Mouse (Mus musculus) forebrain, embryonic 12.5 days (tissue): ENCODE results near the gene Fgfr2. TPM values are rescaled to one million over a fixed set of nuclear protein-coding genes. Genes with fewer than 3 reads are reported as not detected.

Experiments used
- ATAC-seq: fragments of 200-750 bp; cut with Nextera tagmentation; 2 replicates; pipeline ENCODE4 v1.8.0; 2017; ENCODE audit warnings: moderate TSS enrichment; ENCODE audit not compliant: low FRiP score
- H3K27ac ChIP-seq: fragments of 300-500 bp; sonication (generic); 2 replicates; pipeline ENCODE4 v1.5.1; 2016; ENCODE audit warnings: mild to moderate bottlenecking
- H3K27me3 ChIP-seq: fragments of 300-500 bp; sonication (generic); 2 replicates; pipeline ENCODE4 v1.6.1; 2016; ENCODE audit warnings: mild to moderate bottlenecking
- H3K36me3 ChIP-seq: fragments of 300-500 bp; sonication (generic); replicated peaks from 2 replicates; pipeline ENCODE4 v1.6.1; 2016; ENCODE audit warnings: mild to moderate bottlenecking
- H3K4me1 ChIP-seq: fragments of 300-500 bp; sonication (generic); 2 replicates; pipeline ENCODE4 v1.6.1; 2016
- H3K4me2 ChIP-seq: fragments of 300-500 bp; sonication (generic); 2 replicates; pipeline ENCODE4 v1.6.1; 2016; ENCODE audit warnings: mild to moderate bottlenecking, moderate library complexity
- H3K4me3 ChIP-seq: fragments of 300-500 bp; sonication (generic); replicated peaks from 2 replicates; pipeline ENCODE4 v1.5.1; 2016; ENCODE audit warnings: mild to moderate bottlenecking
- H3K9ac ChIP-seq: fragments of 300-500 bp; sonication (generic); 2 replicates; pipeline ENCODE4 v1.6.1; 2016; ENCODE audit warnings: mild to moderate bottlenecking
- H3K9me3 ChIP-seq: fragments of 300-500 bp; sonication (generic); 2 replicates; pipeline ENCODE4 v1.6.1; 2016
- WGBS: fragments of 180-500 bp; shearing (Covaris S2); methylation state at CpG from one replicate; pipeline ENCODE4 v1.1.7; 2016; 5-methylcytosine and 5-hydroxymethylcytosine counted together
- polyA plus RNA-seq: library from polyadenylated mRNA; unstranded; fragments of >200 nt; fragmentation: Nextera tagmentation; extraction: Ambion mirVana; gene quantifications from 2 replicates; pipeline ENCODE4 v1.2.1, GENCODE M21; 2016

Fgfr2 gene
- polyA plus RNA-seq, 1 experiment from 2014 or later = 89.6 TPM

DNA sequence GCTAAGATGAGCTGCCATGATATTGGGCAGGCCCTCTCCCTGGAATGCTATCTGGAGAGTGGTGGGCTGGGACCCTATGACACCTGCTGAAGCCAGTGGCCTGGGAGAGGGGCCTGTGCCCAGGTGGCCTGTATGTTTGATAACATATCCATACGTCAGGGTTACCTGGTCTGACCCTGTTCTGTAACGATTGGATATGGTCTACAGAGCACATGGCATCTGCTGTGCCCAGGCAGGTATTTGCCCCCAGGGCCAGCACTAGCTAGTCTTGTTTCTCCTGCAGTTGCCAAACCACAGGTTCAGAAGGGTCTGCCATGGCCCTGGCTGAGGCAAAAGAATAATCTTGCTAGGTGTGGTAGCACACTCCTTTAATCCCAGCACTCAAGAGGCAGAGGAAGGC is 429.6 kb downstream of the Fgfr2 start:
- Histone ChIP-seq H3K4me3 (no peak overlapping the region), H3K27me3 (no peaks in the 10 kb centered on the region), H3K4me1 (no peaks in the 10 kb centered on the region), H3K36me3 (no peaks in the 10 kb centered on the region), H3K9me3 (peaks cover 3% of the 10 kb centered on the region; the same call in 1 of the 2 replicates), H3K4me2 (no peak overlapping the region), H3K27ac (no peak overlapping the region), H3K9ac (no peak overlapping the region)
- no peak for ATAC-seq
- WGBS = 87% methylated on average over 2 of the region's 2 CpGs

DNA sequence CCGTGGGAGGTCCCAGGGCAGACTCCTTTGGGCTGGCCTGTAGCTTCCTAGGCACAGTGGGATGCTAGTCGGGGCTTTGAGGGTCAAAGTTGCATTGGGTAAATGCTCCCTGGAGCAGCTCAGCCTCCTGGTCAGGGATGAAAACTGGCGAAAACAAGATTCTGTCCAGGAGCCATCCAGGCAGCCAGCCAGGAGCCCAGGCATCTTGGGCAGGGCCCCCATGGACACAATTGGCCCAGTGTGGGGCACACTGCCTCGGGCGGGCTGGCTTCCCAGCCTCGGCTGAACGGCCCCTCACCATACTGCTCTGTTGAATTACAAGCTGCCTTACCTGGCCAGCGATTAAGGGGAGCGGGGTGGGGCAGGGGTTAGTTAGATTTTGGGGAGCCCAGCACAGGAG is 430.4 kb downstream of the Fgfr2 start:
- Histone ChIP-seq H3K4me2 (no peak overlapping the region), H3K9me3 (peaks cover 3% of the 10 kb centered on the region; the same call in 1 of the 2 replicates), H3K27ac (no peak overlapping the region), H3K4me1 (no peaks in the 10 kb centered on the region), H3K9ac (no peak overlapping the region), H3K27me3 (no peaks in the 10 kb centered on the region), H3K4me3 (no peak overlapping the region), H3K36me3 (no peaks in the 10 kb centered on the region)
- ATAC-seq = no peak
- WGBS = 69% methylated on average over 9 of the region's 9 CpGs

DNA sequence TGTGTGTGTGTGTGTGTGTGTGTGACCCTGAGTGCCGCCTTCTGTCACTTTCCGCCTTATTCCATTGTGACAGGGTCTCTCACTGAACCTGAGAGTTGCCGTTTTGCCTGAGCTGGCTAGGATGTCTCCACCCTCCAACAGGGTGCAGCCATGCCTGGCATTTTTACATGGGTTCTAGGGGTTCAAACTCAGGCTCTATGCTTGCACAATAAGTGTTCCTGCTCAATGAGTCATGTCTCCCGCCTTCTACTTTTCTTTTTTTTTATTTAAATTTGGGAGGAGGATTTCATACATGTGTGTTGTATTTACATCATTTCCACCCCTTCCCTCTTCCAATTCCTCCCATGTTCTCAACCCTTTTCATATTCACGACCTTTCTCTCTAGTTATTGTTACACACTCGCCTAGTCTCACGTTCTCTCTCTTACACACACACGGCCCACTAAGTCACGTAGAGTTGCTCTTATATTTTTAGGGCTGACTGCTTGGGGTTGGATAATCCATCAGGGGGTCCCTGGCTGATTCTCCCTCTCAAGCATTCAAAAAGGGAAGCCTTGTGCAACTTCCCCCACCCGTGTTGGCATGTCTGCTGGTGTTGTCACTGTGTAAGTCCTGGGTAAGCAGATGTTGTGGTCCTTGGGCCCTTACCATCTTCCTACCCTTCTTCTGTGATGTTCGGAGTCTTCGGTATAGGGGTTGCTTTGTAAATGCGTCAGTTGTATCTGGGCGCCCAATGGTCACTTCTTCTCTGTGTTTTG is 432.3 kb downstream of the Fgfr2 start:
- no peak overlapping the region for H3K9ac ChIP-seq
- H3K27ac ChIP-seq = no peak overlapping the region
- 86% methylated on average over 14 of the region's 14 CpGs for WGBS

DNA sequence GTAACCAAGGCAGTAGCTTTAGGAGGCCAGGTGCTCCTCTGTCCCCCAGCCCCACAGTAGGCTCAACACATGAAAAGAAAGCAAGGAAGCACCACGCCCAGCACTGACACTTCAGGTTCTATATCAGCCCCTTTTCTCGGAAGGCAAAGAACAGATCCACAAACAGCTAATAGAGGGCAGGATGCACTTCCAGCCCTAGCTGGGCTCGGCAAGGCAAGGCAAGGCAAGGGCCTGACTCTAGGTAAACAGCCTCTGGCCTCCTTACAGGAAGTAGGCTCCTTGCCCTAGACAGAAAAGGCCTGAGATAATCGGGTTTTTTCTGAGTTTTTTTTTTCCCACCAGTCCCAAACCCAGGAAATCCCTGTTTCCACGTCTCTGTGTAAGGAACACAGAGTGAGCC is 433.4 kb downstream of the Fgfr2 start:
- Histone ChIP-seq H3K4me1 (no peaks in the 10 kb centered on the region), H3K36me3 (no peaks in the 10 kb centered on the region), H3K4me2 (no peak overlapping the region), H3K9ac (no peak overlapping the region), H3K4me3 (no peak overlapping the region), H3K9me3 (no peaks in the 10 kb centered on the region), H3K27ac (no peak overlapping the region), H3K27me3 (no peaks in the 10 kb centered on the region)
- no peak for ATAC-seq
- WGBS = 83% methylated on average over 5 of the region's 5 CpGs

More for the DNA sequence above, 432.3 kb downstream of the Fgfr2 start:
- H3K4me3 ChIP-seq = no peak overlapping the region
- ATAC-seq = no peak
- H3K4me2 ChIP-seq = no peak overlapping the region
- H3K27me3 ChIP-seq = no peaks in the 10 kb centered on the region
- no peaks in the 10 kb centered on the region for H3K4me1 ChIP-seq
- peaks cover 3% of the 10 kb centered on the region; the same call in 1 of the 2 replicates for H3K9me3 ChIP-seq
- H3K36me3 ChIP-seq = no peaks in the 10 kb centered on the region

DNA sequence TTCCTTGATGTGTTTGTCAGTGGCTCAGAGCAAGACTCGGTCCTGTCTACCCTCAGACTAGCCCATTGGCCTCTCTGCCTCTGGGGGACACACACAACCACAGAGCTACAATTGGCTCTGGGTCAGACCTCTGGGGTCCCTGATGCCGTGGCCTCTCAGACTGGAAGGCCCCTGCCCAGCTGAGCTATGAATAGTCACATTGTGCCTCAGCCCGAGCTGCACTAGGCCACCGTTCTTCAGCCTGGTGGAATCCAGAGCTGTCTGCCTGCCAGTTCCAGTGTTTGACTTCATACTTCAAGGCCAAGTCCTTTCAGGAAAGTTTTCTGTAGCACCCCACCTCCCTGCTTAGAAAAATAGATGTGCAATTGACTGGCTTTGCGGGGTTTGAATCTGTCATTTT is 434.4 kb downstream of the Fgfr2 start:
- Histone ChIP-seq H3K9ac (no peak overlapping the region), H3K4me2 (no peak overlapping the region), H3K27ac (no peak overlapping the region), H3K4me1 (no peaks in the 10 kb centered on the region), H3K4me3 (no peak overlapping the region), H3K9me3 (no peaks in the 10 kb centered on the region), H3K27me3 (no peaks in the 10 kb centered on the region), H3K36me3 (no peaks in the 10 kb centered on the region)
- WGBS = 57% methylated on average over 5 of the region's 5 CpGs
- ATAC-seq = no peak

- WGBS = 61% methylated on average over 2 of the region's 2 CpGs
- Histone ChIP-seq H3K27me3 (no peaks in the 10 kb centered on the region), H3K27ac (no peak overlapping the region)
These were observed 435.3 kb downstream of the Fgfr2 start for GRCm38 (mm10) chr7:132687897-132688296.

GRCm38 (mm10) chr7:132686515-132686914 is 436.6 kb downstream of the Fgfr2 start:
- Histone ChIP-seq H3K9ac (no peak overlapping the region), H3K9me3 (no peaks in the 10 kb centered on the region), H3K4me2 (no peak overlapping the region), H3K4me3 (no peak overlapping the region), H3K36me3 (no peaks in the 10 kb centered on the region), H3K27me3 (no peaks in the 10 kb centered on the region), H3K4me1 (no peaks in the 10 kb centered on the region), H3K27ac (no peak overlapping the region)
- ATAC-seq = no peak
- WGBS = 93% methylated on average over 3 of the region's 3 CpGs

More at GRCm38 (mm10) chr7:132687897-132688296, 435.3 kb downstream of the Fgfr2 start:
- Histone ChIP-seq H3K36me3 (no peaks in the 10 kb centered on the region), H3K4me1 (no peaks in the 10 kb centered on the region), H3K9ac (no peak overlapping the region), H3K4me3 (no peak overlapping the region), H3K9me3 (no peaks in the 10 kb centered on the region), H3K4me2 (no peak overlapping the region)
- no peak for ATAC-seq

DNA sequence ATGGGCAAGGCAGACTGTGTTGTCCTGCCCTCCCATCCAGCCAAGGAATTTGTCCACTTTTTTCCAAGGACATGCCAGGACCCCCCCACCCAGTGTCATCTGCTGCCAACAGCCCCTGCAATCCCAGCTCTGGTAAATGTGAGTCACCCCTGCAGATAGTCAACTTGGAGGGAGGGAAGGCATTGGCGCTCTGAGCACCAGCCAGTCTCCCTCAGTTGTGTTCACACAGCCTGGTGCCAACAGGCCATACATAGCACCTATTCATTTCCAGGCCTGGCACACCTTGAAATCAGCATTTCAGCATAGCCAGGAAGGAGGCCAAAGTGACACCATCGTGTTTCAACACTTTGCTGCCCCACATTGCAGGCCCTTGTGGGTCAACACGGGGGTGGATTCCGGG is 439.2 kb downstream of the Fgfr2 start:
- Histone ChIP-seq H3K4me3 (no peak overlapping the region), H3K36me3 (no peaks in the 10 kb centered on the region), H3K4me2 (no peak overlapping the region), H3K27ac (no peak overlapping the region), H3K9ac (no peak overlapping the region), H3K9me3 (no peaks in the 10 kb centered on the region), H3K4me1 (no peaks in the 10 kb centered on the region), H3K27me3 (no peaks in the 10 kb centered on the region)
- no peak for ATAC-seq
- 87% methylated on average over 4 of the region's 4 CpGs for WGBS

GRCm38 (mm10) chr7:132682901-132683300 is 440.2 kb downstream of the Fgfr2 start:
- Histone ChIP-seq H3K27ac (no peak overlapping the region), H3K36me3 (no peaks in the 10 kb centered on the region), H3K4me1 (no peaks in the 10 kb centered on the region), H3K27me3 (no peaks in the 10 kb centered on the region), H3K4me3 (no peak overlapping the region), H3K9me3 (no peaks in the 10 kb centered on the region), H3K4me2 (no peak overlapping the region), H3K9ac (no peak overlapping the region)
- no peak for ATAC-seq
- 85% methylated on average over 3 of the region's 3 CpGs for WGBS

DNA sequence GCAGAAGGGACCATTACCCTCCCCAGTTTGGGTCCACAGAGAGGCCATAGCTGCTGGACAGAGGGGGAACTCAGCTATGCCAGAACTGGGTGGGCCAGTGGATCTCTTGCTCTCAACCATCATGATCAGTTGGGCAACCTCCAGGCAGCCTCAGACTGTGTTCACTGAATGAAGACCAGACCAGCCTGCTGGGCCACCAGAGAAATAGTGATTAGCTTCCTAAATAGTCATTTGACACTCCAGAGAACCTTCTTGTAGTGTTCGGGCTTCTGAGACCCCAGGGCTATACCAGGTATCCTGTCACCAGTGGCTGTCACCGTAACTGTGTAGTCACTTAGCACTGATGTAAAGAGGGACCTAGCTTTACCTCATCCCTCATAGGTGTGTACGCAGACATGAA is 440.8 kb downstream of the Fgfr2 start:
- ATAC-seq = no peak
- WGBS = 94% methylated on average over 3 of the region's 3 CpGs
- Histone ChIP-seq H3K4me1 (no peaks in the 10 kb centered on the region), H3K36me3 (no peaks in the 10 kb centered on the region), H3K27me3 (no peaks in the 10 kb centered on the region), H3K9me3 (no peaks in the 10 kb centered on the region), H3K4me2 (no peak overlapping the region), H3K9ac (no peak overlapping the region), H3K27ac (no peak overlapping the region), H3K4me3 (no peak overlapping the region)

DNA sequence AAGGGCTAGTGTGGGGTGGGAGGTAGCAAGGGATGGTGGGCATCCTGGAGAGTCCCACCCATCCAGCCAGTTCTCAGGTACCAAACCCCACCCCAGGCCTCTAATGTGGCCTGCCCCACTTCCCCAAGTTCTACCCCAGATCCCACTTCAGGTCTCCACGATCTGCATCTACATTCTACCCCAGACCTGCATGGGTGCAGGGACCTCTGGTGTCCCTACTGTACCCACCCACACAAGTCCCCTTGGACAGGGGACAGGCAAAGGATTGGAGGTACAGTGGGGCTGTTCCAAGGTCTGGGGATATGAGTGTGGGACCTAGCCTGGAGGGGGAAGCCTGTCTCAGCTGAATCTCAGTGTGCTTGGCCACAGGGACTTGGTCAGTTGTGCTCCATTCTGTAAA is 441.3 kb downstream of the Fgfr2 start:
- WGBS = 100% methylated on average over 1 of the region's 1 CpGs
- Histone ChIP-seq H3K4me2 (no peak overlapping the region), H3K36me3 (no peaks in the 10 kb centered on the region), H3K27me3 (no peaks in the 10 kb centered on the region), H3K27ac (no peak overlapping the region), H3K4me1 (no peaks in the 10 kb centered on the region), H3K9me3 (no peaks in the 10 kb centered on the region), H3K9ac (no peak overlapping the region), H3K4me3 (no peak overlapping the region)
- no peak for ATAC-seq

DNA sequence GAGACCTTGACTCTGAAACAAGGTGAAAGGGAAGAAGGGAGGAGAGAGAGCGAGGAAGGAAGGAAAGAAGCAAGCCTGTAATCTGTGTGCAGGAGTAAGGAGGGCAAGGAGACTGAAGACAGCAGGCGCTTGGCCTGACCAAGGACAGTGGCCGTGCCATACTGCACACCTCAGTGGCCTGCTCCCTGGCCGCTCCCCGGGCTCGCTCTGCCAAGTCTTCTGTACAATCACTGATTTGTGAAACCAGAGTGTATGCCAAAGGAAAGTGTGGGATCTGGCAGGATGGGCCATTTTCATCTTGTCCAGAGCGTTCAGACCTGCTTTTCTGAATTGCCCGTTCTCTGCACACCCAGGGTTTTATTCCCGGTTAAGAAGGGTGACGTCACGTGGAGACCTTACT is 441.9 kb downstream of the Fgfr2 start:
- H3K9ac ChIP-seq = no peak overlapping the region

GRCm38 (mm10) chr7:132679549-132679948 is 443.6 kb downstream of the Fgfr2 start:
- WGBS = 78% methylated on average over 6 of the region's 6 CpGs

More for the DNA sequence above, 441.9 kb downstream of the Fgfr2 start:
- WGBS = 87% methylated on average over 11 of the region's 11 CpGs
- H3K9me3 ChIP-seq = no peaks in the 10 kb centered on the region
- no peak overlapping the region for H3K4me2 ChIP-seq
- H3K27me3 ChIP-seq = no peaks in the 10 kb centered on the region
- no peaks in the 10 kb centered on the region for H3K36me3 ChIP-seq
- no peak overlapping the region for H3K4me3 ChIP-seq
- ATAC-seq = no peak
- H3K4me1 ChIP-seq = no peaks in the 10 kb centered on the region
- no peak overlapping the region for H3K27ac ChIP-seq

More at GRCm38 (mm10) chr7:132679549-132679948, 443.6 kb downstream of the Fgfr2 start:
- Histone ChIP-seq H3K4me3 (no peak overlapping the region), H3K4me1 (no peaks in the 10 kb centered on the region), H3K36me3 (no peaks in the 10 kb centered on the region), H3K9me3 (no peaks in the 10 kb centered on the region), H3K27me3 (no peaks in the 10 kb centered on the region), H3K9ac (no peak overlapping the region), H3K27ac (no peak overlapping the region), H3K4me2 (no peak overlapping the region)
- ATAC-seq = no peak
